Mouse (Mus musculus): ENCODE measurements around the gene Ldhd. TPM values are rescaled to one million over a fixed set of nuclear protein-coding genes. Genes with fewer than 3 reads are reported as not detected.

Ldhd gene
- polyA plus RNA-seq, 1 experiment from 2014 or later = 0.22 TPM

GRCm38 (mm10) chr8:111627923-111628322 lies 2.3 kb downstream of the Ldhd start:
- no peaks in the 10 kb centered on the region for H3K36me3 ChIP-seq (replicated peaks)
- no peaks in the 10 kb centered on the region for H3K27me3 ChIP-seq
- WGBS (ENCODE audit: insufficient replicate concordance) = 89% methylated on average over 9 of the region's 9 CpGs
- no peak overlapping the region for H3K4me3 ChIP-seq (replicated peaks)
- no peaks in the 10 kb centered on the region for H3K9me3 ChIP-seq (replicated peaks)
- no peak for ATAC-seq (ENCODE audit: insufficient read depth)
- H3K9ac ChIP-seq = no peak overlapping the region
- H3K27ac ChIP-seq (replicated peaks) = no peak overlapping the region
- H3K4me2 ChIP-seq = no peak overlapping the region
- H3K4me1 ChIP-seq (replicated peaks) = peaks cover 24% of the 10 kb centered on the region

DNA sequence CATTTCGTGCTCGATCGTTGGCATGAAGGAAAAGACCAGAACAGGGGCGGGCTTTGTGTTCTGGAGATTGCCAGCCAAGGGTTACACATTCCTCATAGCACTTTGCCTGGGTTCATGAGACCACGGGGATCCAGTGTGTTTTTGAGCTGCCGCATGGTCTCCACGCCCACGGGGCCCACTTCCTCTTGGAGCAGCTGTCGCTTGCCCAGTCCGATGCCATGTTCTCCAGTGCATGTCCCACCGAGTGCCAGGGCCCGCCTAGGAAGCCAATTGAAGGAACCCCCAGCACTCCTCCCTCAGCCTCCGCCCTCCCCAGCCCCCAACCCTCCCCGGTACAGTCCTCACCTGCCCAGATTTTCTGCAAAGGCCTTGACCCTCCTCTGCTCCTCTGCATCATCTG lies 3.2 kb downstream of the Ldhd start:
- Histone ChIP-seq H3K4me2 (no peak overlapping the region), H3K4me3 (replicated peaks) (no peak overlapping the region), H3K4me1 (replicated peaks) (peaks cover 24% of the 10 kb centered on the region), H3K36me3 (replicated peaks) (0 out of 2 replicates have a peak, but pooled peaks cover 5% of the 10 kb centered on the region), H3K9me3 (replicated peaks) (no peaks in the 10 kb centered on the region), H3K9ac (no peak overlapping the region), H3K27ac (replicated peaks) (no peak overlapping the region), H3K27me3 (no peaks in the 10 kb centered on the region)
- no peak for ATAC-seq (ENCODE audit: insufficient read depth)
- 71% methylated on average over 14 of the region's 14 CpGs for WGBS (ENCODE audit: insufficient replicate concordance)

- H3K9me3 ChIP-seq (replicated peaks) = no peaks in the 10 kb centered on the region
- H3K36me3 ChIP-seq (replicated peaks) = 0 out of 2 replicates have a peak, but pooled peaks cover 5% of the 10 kb centered on the region
- H3K4me1 ChIP-seq (replicated peaks) = peaks cover 24% of the 10 kb centered on the region
- H3K4me3 ChIP-seq (replicated peaks) = no peak overlapping the region
- no peak overlapping the region for H3K4me2 ChIP-seq
- no peak for ATAC-seq (ENCODE audit: insufficient read depth)
- 73% methylated on average over 8 of the region's 8 CpGs for WGBS (ENCODE audit: insufficient replicate concordance)
- no peak overlapping the region for H3K9ac ChIP-seq
- H3K27me3 ChIP-seq = no peaks in the 10 kb centered on the region
- no peak overlapping the region for H3K27ac ChIP-seq (replicated peaks)
Observed at GRCm38 (mm10) chr8:111626528-111626820, 3.7 kb downstream of the Ldhd start.

DNA sequence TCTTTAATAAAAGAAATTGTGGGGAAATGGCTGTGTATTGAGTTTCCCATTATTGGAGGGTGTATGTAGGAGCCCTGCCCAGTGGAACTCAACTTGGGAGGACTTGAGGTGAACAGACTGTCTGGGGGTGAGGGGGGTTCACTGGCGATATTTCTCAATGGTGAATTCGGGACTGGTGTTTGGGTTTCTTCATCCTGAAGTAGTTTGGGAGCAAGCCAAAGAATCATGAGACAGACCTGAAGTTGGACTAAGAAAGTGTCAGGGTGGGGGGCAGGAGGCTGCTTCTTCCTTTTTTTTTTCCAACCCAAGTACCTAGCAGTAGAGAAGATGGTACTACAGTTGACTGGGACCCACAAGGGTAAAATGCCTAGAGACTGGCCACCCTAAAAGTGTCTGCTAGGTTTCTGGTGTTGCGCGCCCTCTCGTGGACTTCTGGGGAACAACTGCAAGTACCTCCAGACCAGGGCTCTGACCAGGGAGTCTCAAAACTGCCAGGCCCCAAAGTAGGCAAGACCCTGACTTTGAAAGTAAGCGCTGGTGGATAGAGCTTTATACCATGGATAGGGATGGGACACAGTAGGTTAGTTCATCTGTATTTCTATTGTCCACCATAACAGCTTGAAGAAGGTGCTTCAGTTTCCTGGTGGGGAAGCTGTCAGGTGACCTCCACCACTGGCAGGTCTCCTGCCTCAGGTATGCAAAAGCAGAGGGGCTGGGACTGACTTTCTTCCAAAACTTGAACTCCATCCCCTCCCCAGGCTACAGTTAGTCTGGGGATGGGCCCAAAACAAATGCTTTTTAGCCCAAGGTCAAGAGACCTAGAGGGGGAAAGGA lies 4.3 kb downstream of the Ldhd start:
- H3K9me3 ChIP-seq (replicated peaks) = no peaks in the 10 kb centered on the region

GRCm38 (mm10) chr8:111624853-111625221 lies 5.3 kb downstream of the Ldhd start:
- no peaks in the 10 kb centered on the region for H3K27me3 ChIP-seq
- no peak overlapping the region for H3K9ac ChIP-seq
- no peak overlapping the region for H3K4me3 ChIP-seq (replicated peaks)
- H3K4me2 ChIP-seq = no peak overlapping the region
- 81% methylated on average over 10 of the region's 10 CpGs for WGBS (ENCODE audit: insufficient replicate concordance)
- H3K4me1 ChIP-seq (replicated peaks) = peaks cover 16% of the 10 kb centered on the region
- H3K27ac ChIP-seq (replicated peaks) = no peak overlapping the region
- no peaks in the 10 kb centered on the region for H3K9me3 ChIP-seq (replicated peaks)
- 0 out of 2 replicates have a peak, but pooled peaks cover 5% of the 10 kb centered on the region for H3K36me3 ChIP-seq (replicated peaks)
- no peak for ATAC-seq (ENCODE audit: insufficient read depth)

More for the DNA sequence above, 4.3 kb downstream of the Ldhd start:
- H3K4me1 ChIP-seq (replicated peaks) = peaks cover 24% of the 10 kb centered on the region
- no peaks in the 10 kb centered on the region for H3K27me3 ChIP-seq
- H3K36me3 ChIP-seq (replicated peaks) = 0 out of 2 replicates have a peak, but pooled peaks cover 5% of the 10 kb centered on the region
- no peak overlapping the region for H3K4me2 ChIP-seq
- 28% methylated on average over 6 of the region's 6 CpGs for WGBS (ENCODE audit: insufficient replicate concordance)
- no peak overlapping the region for H3K27ac ChIP-seq (replicated peaks)
- no peak for ATAC-seq (ENCODE audit: insufficient read depth)
- H3K9ac ChIP-seq = no peak overlapping the region
- H3K4me3 ChIP-seq (replicated peaks) = no peak overlapping the region

- WGBS (ENCODE audit: insufficient replicate concordance) = 61% methylated on average over 12 of the region's 12 CpGs
- H3K9ac ChIP-seq = no peak overlapping the region
- no peak overlapping the region for H3K27ac ChIP-seq (replicated peaks)
- H3K36me3 ChIP-seq (replicated peaks) = 0 out of 2 replicates have a peak, but pooled peaks cover 5% of the 10 kb centered on the region
- no peak overlapping the region for H3K4me3 ChIP-seq (replicated peaks)
- H3K4me2 ChIP-seq = no peak overlapping the region
- H3K27me3 ChIP-seq = no peaks in the 10 kb centered on the region
- no peak for ATAC-seq (ENCODE audit: insufficient read depth)
- H3K4me1 ChIP-seq (replicated peaks) = peaks cover 15% of the 10 kb centered on the region
- H3K9me3 ChIP-seq (replicated peaks) = no peaks in the 10 kb centered on the region
Observed at GRCm38 (mm10) chr8:111624081-111624852, 5.9 kb downstream of the Ldhd start.

GRCm38 (mm10) chr8:111622553-111622952 lies 7.6 kb downstream of the Ldhd start:
- ATAC-seq (ENCODE audit: insufficient read depth) = no peak
- Histone ChIP-seq H3K9ac (no peak overlapping the region), H3K9me3 (replicated peaks) (no peaks in the 10 kb centered on the region), H3K4me1 (replicated peaks) (peaks cover 15% of the 10 kb centered on the region), H3K4me3 (replicated peaks) (no peak overlapping the region), H3K27me3 (no peaks in the 10 kb centered on the region), H3K27ac (replicated peaks) (no peak overlapping the region), H3K4me2 (no peak overlapping the region), H3K36me3 (replicated peaks) (0 out of 2 replicates have a peak, but pooled peaks cover 5% of the 10 kb centered on the region)
- WGBS (ENCODE audit: insufficient replicate concordance) = 88% methylated on average over 10 of the region's 10 CpGs

DNA sequence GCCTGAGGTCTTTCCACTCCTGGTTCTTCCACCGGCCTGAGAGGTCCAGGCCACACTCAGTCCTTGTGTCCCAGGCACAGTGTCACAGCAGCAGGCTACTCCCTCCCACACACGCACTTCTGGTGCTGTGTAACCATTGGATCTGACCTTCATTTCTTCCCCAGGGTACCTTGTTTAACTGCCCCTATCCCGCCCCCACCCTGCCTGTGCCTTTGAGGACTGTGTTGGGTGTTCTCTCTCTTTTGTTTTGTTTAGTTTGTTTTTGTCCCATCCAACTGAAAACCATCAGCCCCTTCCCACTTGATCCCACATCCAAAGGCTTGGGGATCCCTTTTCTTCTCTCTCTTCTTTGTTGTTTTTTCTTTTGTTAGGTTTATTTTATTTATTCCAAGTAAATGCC lies 8.1 kb downstream of the Ldhd start:
- Histone ChIP-seq H3K4me2 (no peak overlapping the region), H3K27me3 (no peaks in the 10 kb centered on the region), H3K27ac (replicated peaks) (no peak overlapping the region), H3K4me1 (replicated peaks) (peaks cover 15% of the 10 kb centered on the region), H3K9ac (no peak overlapping the region), H3K9me3 (replicated peaks) (no peaks in the 10 kb centered on the region), H3K4me3 (replicated peaks) (no peak overlapping the region), H3K36me3 (replicated peaks) (0 out of 2 replicates have a peak, but pooled peaks cover 5% of the 10 kb centered on the region)
- no peak for ATAC-seq (ENCODE audit: insufficient read depth)
- 70% methylated on average over 3 of the region's 3 CpGs for WGBS (ENCODE audit: insufficient replicate concordance)

DNA sequence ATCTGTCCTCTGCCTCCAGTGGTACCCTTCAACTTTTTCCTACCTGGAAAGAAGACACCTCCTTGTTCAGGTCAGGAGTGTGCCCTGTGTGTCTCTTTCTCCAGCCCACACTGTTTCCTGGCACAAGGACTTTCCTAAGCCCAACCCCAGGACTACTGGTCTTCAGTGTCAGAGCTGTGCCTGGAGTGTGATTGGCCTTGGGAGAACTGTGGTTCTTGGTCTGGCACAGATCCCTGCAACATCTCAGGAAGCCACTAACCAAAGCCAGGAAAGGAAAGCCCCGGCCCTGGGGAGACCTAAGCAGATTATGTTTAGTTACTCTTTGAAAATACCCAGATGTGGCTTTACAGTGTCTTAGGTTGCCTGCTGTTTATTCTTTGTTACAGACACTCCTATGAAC lies 10.2 kb downstream of the Ldhd start:
- WGBS (ENCODE audit: insufficient replicate concordance) = 34% methylated on average over 1 of the region's 1 CpGs
- Histone ChIP-seq H3K27ac (replicated peaks) (no peak overlapping the region), H3K27me3 (no peaks in the 10 kb centered on the region), H3K9ac (no peak overlapping the region), H3K9me3 (replicated peaks) (no peaks in the 10 kb centered on the region), H3K4me1 (replicated peaks) (peaks cover 13% of the 10 kb centered on the region), H3K4me2 (no peak overlapping the region), H3K4me3 (replicated peaks) (no peak overlapping the region), H3K36me3 (replicated peaks) (0 out of 2 replicates have a peak, but pooled peaks cover 5% of the 10 kb centered on the region)
- ATAC-seq (ENCODE audit: insufficient read depth) = no peak

DNA sequence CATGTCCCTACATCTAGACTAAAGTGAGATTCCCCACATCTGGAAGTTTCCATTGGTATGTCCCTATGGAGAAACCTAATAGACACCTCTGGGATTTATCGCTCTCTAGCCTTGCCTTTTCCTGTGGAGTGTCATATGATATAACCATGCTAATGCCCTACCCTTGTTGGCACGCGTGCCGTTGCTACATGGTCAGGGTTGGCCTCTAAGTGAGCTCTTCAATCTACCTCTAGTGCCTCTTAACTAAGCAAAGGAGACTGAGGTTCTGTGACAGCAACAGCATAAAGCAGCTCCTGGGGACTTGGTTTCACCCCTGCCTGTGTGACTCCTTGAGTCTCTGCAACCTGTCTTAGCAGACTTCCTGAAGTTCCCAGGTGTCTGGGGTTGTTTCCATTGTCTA lies 11.9 kb downstream of the Ldhd start:
- WGBS (ENCODE audit: insufficient replicate concordance) = 86% methylated on average over 4 of the region's 4 CpGs
- Histone ChIP-seq H3K9ac (no peak overlapping the region), H3K36me3 (replicated peaks) (0 out of 2 replicates have a peak, but pooled peaks cover 5% of the 10 kb centered on the region), H3K9me3 (replicated peaks) (no peaks in the 10 kb centered on the region), H3K4me3 (replicated peaks) (no peak overlapping the region), H3K27me3 (no peaks in the 10 kb centered on the region), H3K27ac (replicated peaks) (no peak overlapping the region), H3K4me2 (no peak overlapping the region), H3K4me1 (replicated peaks) (no peaks in the 10 kb centered on the region; the same call in 1 of the 2 replicates)
- no peak for ATAC-seq (ENCODE audit: insufficient read depth)

DNA sequence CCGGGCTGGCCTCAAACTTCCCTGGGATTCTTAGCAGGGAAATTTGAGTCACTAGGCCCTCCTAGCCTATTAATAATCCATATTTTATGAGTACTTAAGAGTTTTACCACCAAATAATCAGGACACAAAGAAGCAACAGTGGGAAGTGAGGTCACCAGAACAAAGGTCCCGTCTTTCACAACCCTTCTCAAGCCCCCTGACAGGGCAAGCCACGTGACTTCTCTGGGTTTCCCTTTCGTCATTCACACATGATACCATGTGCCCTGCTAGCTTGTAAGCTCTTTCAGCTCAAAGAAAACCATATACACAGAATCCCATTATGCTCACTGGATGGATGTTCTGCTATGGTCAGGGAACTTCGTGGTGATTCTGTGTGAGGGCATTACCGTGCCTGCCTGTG lies 12.4 kb downstream of the Ldhd start:
- H3K4me1 ChIP-seq (replicated peaks) = no peaks in the 10 kb centered on the region; the same call in 1 of the 2 replicates
- no peak overlapping the region for H3K9ac ChIP-seq
- H3K27me3 ChIP-seq = no peaks in the 10 kb centered on the region
- WGBS (ENCODE audit: insufficient replicate concordance) = 52% methylated on average over 6 of the region's 6 CpGs
- H3K4me3 ChIP-seq (replicated peaks) = no peak overlapping the region
- no peak for ATAC-seq (ENCODE audit: insufficient read depth)
- H3K36me3 ChIP-seq (replicated peaks) = 0 out of 2 replicates have a peak, but pooled peaks cover 5% of the 10 kb centered on the region
- H3K9me3 ChIP-seq (replicated peaks) = no peaks in the 10 kb centered on the region
- no peak overlapping the region for H3K27ac ChIP-seq (replicated peaks)
- H3K4me2 ChIP-seq = no peak overlapping the region
